Comparison of ENCODE assay signal across 8 mouse cellular contexts in the genomic region with DNA sequence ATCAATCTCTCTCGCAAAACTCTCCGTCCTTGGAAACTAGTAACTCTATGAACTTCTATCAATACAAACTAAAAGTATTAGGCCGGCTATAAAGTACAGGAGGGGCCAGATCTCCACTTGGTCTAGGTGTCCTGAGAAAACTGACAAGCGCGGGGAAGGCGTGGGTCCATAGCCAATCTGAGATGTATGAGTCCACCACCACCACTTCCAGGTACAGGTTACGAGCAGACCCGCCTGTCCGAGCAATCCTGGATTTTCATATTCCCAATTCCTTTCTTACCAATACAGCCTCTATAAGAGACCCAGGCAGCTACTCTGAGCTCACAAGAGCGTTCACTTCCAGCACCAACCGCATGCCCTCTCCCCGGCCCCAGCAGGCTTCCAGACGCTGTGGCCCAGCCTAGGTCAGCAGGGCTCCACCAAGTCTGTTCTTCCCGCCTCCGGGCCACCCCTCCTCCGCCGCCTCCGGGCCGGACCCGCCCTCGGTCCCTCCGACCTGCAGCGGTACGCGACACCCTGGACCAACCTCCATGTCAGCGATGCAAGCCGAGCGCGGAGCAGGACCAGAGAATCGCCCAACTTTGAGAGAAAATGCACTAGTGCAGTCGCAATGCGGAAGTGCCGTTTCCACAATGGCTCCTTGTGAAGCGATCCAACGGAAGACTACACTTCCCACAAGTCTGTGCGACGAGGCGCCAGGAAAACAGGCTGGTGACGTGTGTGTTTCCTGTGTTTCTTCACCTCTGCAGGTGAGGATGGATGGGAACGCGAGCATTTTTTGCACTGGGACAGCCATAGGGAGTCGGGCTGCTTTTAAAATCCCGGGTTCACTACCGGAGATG. TPM values are rescaled to one million over a fixed set of nuclear protein-coding genes. Genes with fewer than 3 reads are reported as not detected.
DNase-seq lines count a peak whose midpoint lies in the region; ATAC-seq and TF ChIP-seq lines count a peak whose summit lies in the region.

No protein-coding gene starts in this region.

- H3K4me1 ChIP-seq in bone marrow, adult 2 months (ENCODE audit: control insufficient read depth, insufficient read depth, low read length), result peaks cover 2% of the 10 kb centered on the region
- peaks cover 11% of the 10 kb centered on the region for H3K4me1 ChIP-seq in embryonic facial prominence, embryonic 15.5 days
- H3K4me1 ChIP-seq in limb, embryonic 14.5 days (ENCODE audit: control insufficient read depth, insufficient read depth, low read length), result peaks cover 11% of the 10 kb centered on the region
- H3K4me1 ChIP-seq in midbrain, postnatal 0 days (ENCODE audit: insufficient read depth, low read length), result peaks cover 8% of the 10 kb centered on the region

- peak; percentile 59; the same call in 1 of the 2 replicates for TF ChIP-seq POLR2A in bone marrow, adult 2 months (IDR thresholded peaks at IDR 0.05; ENCODE audit: borderline replicate concordance, control insufficient read depth, low read depth, low read length)
- peak; percentile 46; the same call in 1 of the 2 replicates for TF ChIP-seq POLR2A in limb, embryonic 14.5 days (IDR thresholded peaks at IDR 0.05; ENCODE audit: borderline replicate concordance, extremely low read depth, insufficient read depth, insufficient read length)

- peak; percentile 89 for DNase-seq in 416B (ENCODE audit: low read depth)
- peak; percentile 90 for DNase-seq in heart, adult 8-10 months (ENCODE audit: low spot score)
- DNase-seq in kidney, adult 9 months, result peak; percentile 93
- DNase-seq in limb, embryonic 14.5 days (ENCODE audit: low spot score), result peak; percentile 95
- peak; percentile 96 for DNase-seq in midbrain, postnatal 0 days (ENCODE audit: low spot score)
- DNase-seq in spleen, postnatal 14 days (ENCODE audit: low spot score in 2 of 2), result peak; percentile 49 to 72

- TF ChIP-seq CTCF in bone marrow, adult 2 months (IDR thresholded peaks at IDR 0.05; ENCODE audit: control insufficient read depth, insufficient read depth, low read length), result peak; percentile 3; the same call in 1 of the 2 replicates
- no peak for TF ChIP-seq CTCF in midbrain, postnatal 0 days (IDR thresholded peaks at IDR 0.05)

- H3K36me3 ChIP-seq in embryonic facial prominence, embryonic 15.5 days, result no peaks in the 10 kb centered on the region
- no peaks in the 10 kb centered on the region for H3K36me3 ChIP-seq in limb, embryonic 14.5 days (ENCODE audit: control insufficient read depth, insufficient read depth, low read length)
- no peaks in the 10 kb centered on the region for H3K36me3 ChIP-seq in midbrain, postnatal 0 days (ENCODE audit: insufficient read depth, low read length)

- H3K27ac ChIP-seq in bone marrow, adult 2 months (ENCODE audit: control insufficient read depth, insufficient read depth, low read depth, low read length, poor library complexity), result peak overlapping the region; percentile 76
- peak overlapping the region; percentile 90 for H3K27ac ChIP-seq in embryonic facial prominence, embryonic 15.5 days (replicated peaks)
- H3K27ac ChIP-seq in limb, embryonic 14.5 days (replicated peaks; ENCODE audit: low read depth, low read length), result peak overlapping the region; percentile 79
- peak overlapping the region; percentile 83 for H3K27ac ChIP-seq in midbrain, postnatal 0 days (ENCODE audit: low read depth, low read length)

- H3K9me3 ChIP-seq in embryonic facial prominence, embryonic 15.5 days (replicated peaks), result no peaks in the 10 kb centered on the region
- no peaks in the 10 kb centered on the region for H3K9me3 ChIP-seq in limb, embryonic 14.5 days (ENCODE audit: control insufficient read depth, low read length)
- H3K9me3 ChIP-seq in midbrain, postnatal 0 days (ENCODE audit: low read length), result no peaks in the 10 kb centered on the region

- peak; percentile 93 for ATAC-seq in embryonic facial prominence, embryonic 15.5 days (ENCODE audit: insufficient number of reproducible peaks, low FRiP score, low TSS enrichment, low read depth)
- peak; percentile 96 for ATAC-seq in limb, embryonic 14.5 days (ENCODE audit: low FRiP score, low read depth)
- ATAC-seq in midbrain, postnatal 0 days (ENCODE audit: low FRiP score), result peak; percentile 99

- H3K4me3 ChIP-seq in bone marrow, adult 2 months (replicated peaks; ENCODE audit: control insufficient read depth, low read depth, low read length), result peak overlapping the region; percentile 84
- H3K4me3 ChIP-seq in embryonic facial prominence, embryonic 15.5 days (replicated peaks), result peak overlapping the region; percentile 94
- H3K4me3 ChIP-seq in limb, embryonic 14.5 days (replicated peaks; ENCODE audit: low read length), result peak overlapping the region; percentile 82
- peak overlapping the region; percentile 90 for H3K4me3 ChIP-seq in midbrain, postnatal 0 days (ENCODE audit: low read depth, low read length)

- peak overlapping the region; percentile 59 for H3K4me2 ChIP-seq in embryonic facial prominence, embryonic 15.5 days (replicated peaks)
- peak overlapping the region; percentile 56 for H3K4me2 ChIP-seq in limb, embryonic 14.5 days (replicated peaks; ENCODE audit: low read depth, low read length, severe bottlenecking)
- peak overlapping the region; percentile 90 for H3K4me2 ChIP-seq in midbrain, postnatal 0 days (ENCODE audit: low read depth, low read length, poor library complexity, severe bottlenecking)

- peak overlapping the region; percentile 81 for H3K9ac ChIP-seq in embryonic facial prominence, embryonic 15.5 days
- H3K9ac ChIP-seq in limb, embryonic 14.5 days (ENCODE audit: low read depth, low read length, severe bottlenecking), result peak overlapping the region; percentile 85
- H3K9ac ChIP-seq in midbrain, postnatal 0 days (replicated peaks; ENCODE audit: low read length, poor library complexity, severe bottlenecking), result peak overlapping the region; percentile 92

- WGBS in bone marrow, adult 2 months, result under 1% methylated on average over 44 of the region's 44 CpGs
- WGBS in embryonic facial prominence, embryonic 15.5 days, result under 1% methylated on average over 44 of the region's 44 CpGs
- under 1% methylated on average over 38 of the region's 44 CpGs for whole genome bisulfite sequencing in limb, embryonic 14.5 days
- WGBS in midbrain, postnatal 0 days, result under 1% methylated on average over 44 of the region's 44 CpGs

- H3K27me3 ChIP-seq in embryonic facial prominence, embryonic 15.5 days, result no peaks in the 10 kb centered on the region
- H3K27me3 ChIP-seq in limb, embryonic 14.5 days (ENCODE audit: control insufficient read depth, insufficient read depth, low read length), result no peaks in the 10 kb centered on the region
- no peaks in the 10 kb centered on the region for H3K27me3 ChIP-seq in midbrain, postnatal 0 days (ENCODE audit: insufficient read depth, low read length)

RNA-seq across cellular contexts. Expression of a gene that starts 0.9 kb away (rescaled TPM):
- 1.6 and 2.5 TPM in 2 replicates for polyA plus RNA-seq in bone marrow, adult 2 months (2011; ENCODE audit: insufficient read depth, insufficient read length, low replicate concordance, missing spikeins)
- 10.5 and 11.8 TPM in 2 replicates for polyA plus RNA-seq in embryonic facial prominence, embryonic 15.5 days (2015; fragmentation: Nextera tagmentation; extraction: Ambion mirVana)
- 1 to 10 TPM; 2.8 to 4.9 (median 4.0) TPM for total RNA-seq in heart, adult 8-10 months (2022)
- 6.3 and 8.0 TPM in 2 replicates for polyA plus RNA-seq in limb, embryonic 14.5 days (2012; rRNA removed)
- 12.9 and 16.1 TPM in 2 replicates for polyA plus RNA-seq in limb, embryonic 14.5 days (2014; fragmentation: Nextera tagmentation; extraction: Ambion mirVana)
- 21.7 and 22.5 TPM in 2 replicates for total RNA-seq in midbrain, postnatal 0 days (2014; rRNA removed)
- polyA plus RNA-seq in midbrain, postnatal 0 days (2015; fragmentation: Nextera tagmentation; extraction: Ambion mirVana), result 7.1 and 8.1 TPM in 2 replicates

RNA-seq across cellular contexts. Expression of a gene that starts 26.7 kb away (rescaled TPM):
- 6.6 and 8.2 TPM in 2 replicates for polyA plus RNA-seq in bone marrow, adult 2 months (2011; ENCODE audit: insufficient read depth, insufficient read length, low replicate concordance, missing spikeins)
- 24.6 TPM in 2 replicates for polyA plus RNA-seq in embryonic facial prominence, embryonic 15.5 days (2015; fragmentation: Nextera tagmentation; extraction: Ambion mirVana)
- total RNA-seq in heart, adult 8-10 months (2022), result 1 to 10 TPM; 6.9 to 8.9 (median 7.9) TPM
- polyA plus RNA-seq in limb, embryonic 14.5 days (2012; rRNA removed), result 15.3 and 15.4 TPM in 2 replicates
- 26.7 and 27.0 TPM in 2 replicates for polyA plus RNA-seq in limb, embryonic 14.5 days (2014; fragmentation: Nextera tagmentation; extraction: Ambion mirVana)
- total RNA-seq in midbrain, postnatal 0 days (2014; rRNA removed), result 35.8 and 36.8 TPM in 2 replicates
- polyA plus RNA-seq in midbrain, postnatal 0 days (2015; fragmentation: Nextera tagmentation; extraction: Ambion mirVana), result 26.2 and 31.9 TPM in 2 replicates

RNA-seq across cellular contexts. Expression of a gene that starts 26.8 kb away (rescaled TPM):
- polyA plus RNA-seq in bone marrow, adult 2 months (2011; ENCODE audit: insufficient read depth, insufficient read length, low replicate concordance, missing spikeins), result not detected in 2 replicates
- polyA plus RNA-seq in embryonic facial prominence, embryonic 15.5 days (2015; fragmentation: Nextera tagmentation; extraction: Ambion mirVana), result not detected in 2 replicates
- 1 to 10 TPM in 1 of 4 experiments, under 1 TPM in 1, not detected in 2; 0.20 to 1.3 TPM for total RNA-seq in heart, adult 8-10 months (2022)
- polyA plus RNA-seq in limb, embryonic 14.5 days (2012; rRNA removed), result not detected in 2 replicates
- polyA plus RNA-seq in limb, embryonic 14.5 days (2014; fragmentation: Nextera tagmentation; extraction: Ambion mirVana), result not detected in 2 replicates
- 0.27 TPM in 1 of 2 replicates, not detected in the other for total RNA-seq in midbrain, postnatal 0 days (2014; rRNA removed)
- polyA plus RNA-seq in midbrain, postnatal 0 days (2015; fragmentation: Nextera tagmentation; extraction: Ambion mirVana), result 0.20 TPM in 1 of 2 replicates, not detected in the other

RNA-seq across cellular contexts. Expression of a gene that starts 52.4 kb away (rescaled TPM):
- 1.8 and 6.7 TPM in 2 replicates for polyA plus RNA-seq in bone marrow, adult 2 months (2011; ENCODE audit: insufficient read depth, insufficient read length, low replicate concordance, missing spikeins)
- polyA plus RNA-seq in embryonic facial prominence, embryonic 15.5 days (2015; fragmentation: Nextera tagmentation; extraction: Ambion mirVana), result 14.4 and 15.6 TPM in 2 replicates
- total RNA-seq in heart, adult 8-10 months (2022), result 1 to 10 TPM; 3.6 to 4.5 (median 4.0) TPM
- 4.9 and 7.7 TPM in 2 replicates for polyA plus RNA-seq in limb, embryonic 14.5 days (2012; rRNA removed)
- polyA plus RNA-seq in limb, embryonic 14.5 days (2014; fragmentation: Nextera tagmentation; extraction: Ambion mirVana), result 15.1 and 15.3 TPM in 2 replicates
- total RNA-seq in midbrain, postnatal 0 days (2014; rRNA removed), result 3.8 and 6.5 TPM in 2 replicates
- 4.1 and 4.4 TPM in 2 replicates for polyA plus RNA-seq in midbrain, postnatal 0 days (2015; fragmentation: Nextera tagmentation; extraction: Ambion mirVana)

RNA-seq across cellular contexts. Expression of a gene that starts 56.8 kb away (rescaled TPM):
- polyA plus RNA-seq in bone marrow, adult 2 months (2011; ENCODE audit: insufficient read depth, insufficient read length, low replicate concordance, missing spikeins), result 1.7 and 4.1 TPM in 2 replicates
- 4.0 and 4.1 TPM in 2 replicates for polyA plus RNA-seq in embryonic facial prominence, embryonic 15.5 days (2015; fragmentation: Nextera tagmentation; extraction: Ambion mirVana)
- total RNA-seq in heart, adult 8-10 months (2022), result 1 to 10 TPM; 3.4 to 4.2 (median 3.8) TPM
- polyA plus RNA-seq in limb, embryonic 14.5 days (2012; rRNA removed), result 2.1 and 3.0 TPM in 2 replicates
- polyA plus RNA-seq in limb, embryonic 14.5 days (2014; fragmentation: Nextera tagmentation; extraction: Ambion mirVana), result 5.2 and 6.1 TPM in 2 replicates
- 9.4 and 11.6 TPM in 2 replicates for total RNA-seq in midbrain, postnatal 0 days (2014; rRNA removed)
- 3.4 and 4.1 TPM in 2 replicates for polyA plus RNA-seq in midbrain, postnatal 0 days (2015; fragmentation: Nextera tagmentation; extraction: Ambion mirVana)

Comparison
In these comparisons a context has a peak if more than half of its experiments do, and no peak if none do; other contexts are left out.
1. Peak in every context shown above with its lines: DNase-seq, ATAC-seq, H3K4me3 ChIP-seq and H3K27ac ChIP-seq.